Mouse (Mus musculus) gonadal fat pad, adult 2 months (tissue): ENCODE results near the gene Gpr87. TPM values are rescaled to one million over a fixed set of nuclear protein-coding genes. Genes with fewer than 3 reads are reported as not detected.

Experiments used
- DNase-seq: peaks from one replicate; pipeline ENCODE4 v3.0.0-alpha.2; 2012; ENCODE audit warnings: low read depth
- polyA plus RNA-seq: library from polyadenylated mRNA; depleted of rRNA; stranded (reverse); fragments of >200 nt; gene quantifications from 2 replicates; pipeline ENCODE4 v1.2.3, GENCODE M21; 2012; rRNA removed

The Gpr87 gene
- polyA plus RNA-seq, 1 experiment = 0.76 TPM

DNA sequence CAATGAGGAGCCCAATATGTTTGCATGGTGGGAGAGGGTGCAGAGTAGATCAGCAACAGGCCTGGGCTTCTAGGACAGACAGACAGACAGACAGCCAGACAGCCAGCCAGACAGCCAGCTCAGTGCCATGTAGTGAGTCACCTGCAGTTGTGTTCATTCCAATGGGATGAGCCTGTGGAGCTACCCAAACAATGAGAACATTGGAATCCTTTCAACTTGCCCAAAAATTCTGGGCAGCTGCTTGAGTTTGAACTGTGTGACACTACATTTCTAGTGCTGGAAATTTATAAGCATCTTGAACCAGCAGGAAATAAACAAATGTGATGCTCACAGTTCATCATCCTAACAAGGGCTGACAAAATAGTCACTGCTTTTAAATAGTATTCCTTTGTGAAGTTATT, 55.3 kb downstream of the Gpr87 start:
- DNase-seq = no peak

DNA sequence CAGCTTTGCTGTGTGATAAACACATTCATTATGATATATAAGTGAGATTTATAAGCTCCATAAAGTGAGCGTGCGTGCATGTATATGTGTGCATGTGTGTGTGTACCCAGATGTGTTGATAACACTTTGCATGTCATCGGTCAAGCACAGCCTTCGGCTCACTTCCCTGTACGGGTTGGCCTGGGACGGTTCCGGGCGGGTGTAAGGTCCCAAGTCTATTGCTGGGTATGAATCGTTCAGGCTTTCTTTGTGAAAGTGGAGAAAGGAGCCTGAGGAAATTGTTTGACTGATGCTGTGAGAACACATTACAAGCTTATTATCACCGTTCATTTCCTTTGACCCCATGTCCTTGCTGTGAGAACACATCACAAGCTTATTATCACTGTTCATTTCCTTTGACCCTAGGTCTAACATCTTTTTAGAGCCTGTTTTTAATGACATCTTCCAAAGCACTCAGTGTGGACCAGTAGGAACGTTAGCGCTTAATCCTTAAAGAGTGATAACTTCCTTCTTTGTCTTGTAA, 55.9 kb downstream of the Gpr87 start:
- DNase-seq = no peak

DNA sequence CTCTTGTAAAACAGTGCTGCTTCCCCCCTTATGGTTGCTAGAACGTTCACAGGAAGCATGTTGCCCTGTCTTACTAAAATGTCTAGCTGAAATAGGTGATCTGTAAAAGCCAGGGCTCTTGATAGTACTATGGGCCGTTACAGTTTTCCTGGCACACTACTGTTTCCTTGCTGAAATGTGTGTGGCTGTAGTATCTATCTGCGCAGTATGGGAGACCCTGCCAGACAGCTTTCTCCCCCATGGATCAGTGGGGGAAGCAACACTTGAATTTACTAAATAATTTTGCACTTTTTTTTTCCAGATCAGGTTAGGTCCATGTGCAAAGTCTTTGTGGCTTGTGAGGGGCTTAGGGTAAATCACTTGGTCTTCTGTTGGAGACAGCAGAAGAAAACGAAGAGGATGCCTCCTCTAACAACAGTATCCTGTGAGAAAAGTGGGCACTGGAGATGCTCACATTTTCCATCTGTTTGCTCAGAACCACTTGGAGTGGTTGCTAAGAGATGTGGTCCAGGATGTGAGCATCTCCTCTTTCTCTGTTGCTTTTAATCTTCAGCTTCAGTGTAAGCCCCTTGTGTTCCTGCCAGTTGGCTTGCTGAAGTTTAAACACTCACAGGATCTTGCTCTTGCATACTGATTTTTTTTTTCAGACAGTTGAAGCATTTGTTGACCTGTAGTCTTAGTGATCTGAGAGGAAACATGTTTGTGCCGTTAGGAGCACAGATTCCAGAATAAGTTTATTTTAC, 58.8 kb downstream of the Gpr87 start:
- no peak for DNase-seq

DNA sequence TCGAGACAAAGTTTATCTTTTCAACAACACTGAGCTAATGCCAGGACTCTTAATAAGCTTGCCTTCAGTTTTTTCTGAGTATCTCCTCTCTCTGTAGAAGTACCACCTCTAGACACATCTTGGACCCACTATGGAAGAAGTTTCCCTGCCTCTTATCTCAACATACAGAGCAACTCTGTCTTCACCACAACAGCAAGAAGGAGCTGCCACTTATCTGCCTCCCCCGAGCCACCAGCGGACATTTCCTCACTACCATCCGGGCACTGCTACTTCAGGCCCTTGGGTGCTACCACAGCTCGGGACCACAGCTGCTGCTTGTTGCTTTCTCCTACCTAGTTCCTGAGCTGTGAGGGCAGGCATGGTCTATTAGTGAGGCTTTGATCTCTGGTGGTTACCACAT, 61.7 kb downstream of the Gpr87 start:
- no peak for DNase-seq

DNA sequence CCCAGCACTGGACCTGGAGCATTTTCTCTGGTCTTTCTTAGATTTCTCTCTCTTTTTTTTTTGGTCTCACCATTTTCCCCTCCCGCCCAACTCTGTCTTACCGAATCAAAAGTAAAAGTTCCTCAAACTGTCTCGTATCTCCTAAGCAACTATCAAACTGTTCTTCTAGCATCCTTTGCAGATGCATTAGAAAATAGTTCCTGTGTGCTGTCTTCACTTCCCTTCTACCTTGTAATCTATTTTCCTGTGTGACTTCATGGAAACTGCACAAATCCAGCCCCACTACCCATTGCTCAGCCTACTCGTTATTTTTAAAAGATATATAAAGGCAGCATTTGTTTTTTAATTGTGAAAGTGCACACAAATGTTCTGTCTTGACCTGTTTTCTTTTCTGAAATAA, 62.9 kb downstream of the Gpr87 start:
- DNase-seq = no peak

DNA sequence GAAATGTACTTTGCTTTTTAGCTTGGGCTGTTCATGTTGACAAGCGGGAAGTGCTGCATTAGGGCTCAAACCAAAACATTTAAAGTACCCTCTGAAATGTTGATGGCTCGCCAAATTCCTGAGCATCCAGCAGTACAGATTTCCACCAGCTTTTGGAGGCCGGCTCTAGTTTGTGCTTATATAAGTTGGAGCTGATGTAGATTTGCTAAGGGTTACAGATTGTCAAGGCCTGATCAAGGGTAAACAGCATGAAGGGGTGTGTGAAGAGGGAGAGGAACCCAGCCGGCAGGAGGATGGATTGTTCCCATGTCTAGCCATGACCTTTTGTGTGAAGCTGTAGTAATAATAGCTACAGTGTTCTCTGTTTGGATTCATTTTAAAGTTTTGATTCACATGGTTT, 63.8 kb downstream of the Gpr87 start:
- DNase-seq = no peak

DNA sequence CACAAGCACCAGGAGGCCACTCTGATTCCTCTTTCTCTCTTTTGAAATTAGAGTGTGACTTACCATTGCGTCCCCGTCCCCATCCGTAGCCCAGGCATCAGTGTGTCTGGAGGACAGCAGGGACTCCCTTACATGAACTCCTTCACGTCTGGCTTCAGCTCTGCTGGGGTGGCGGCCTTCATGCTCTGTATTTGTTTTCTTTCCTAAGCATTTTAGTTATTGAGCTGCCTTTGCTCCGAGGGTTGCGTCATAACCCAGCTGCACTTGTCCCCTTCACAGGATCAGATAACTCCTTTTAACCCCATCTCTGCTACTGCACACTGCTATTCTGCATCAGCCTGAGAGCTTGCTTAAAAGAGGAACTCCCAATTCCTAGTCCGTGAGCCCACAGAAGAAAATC, 64.5 kb downstream of the Gpr87 start:
- no peak for DNase-seq

DNA sequence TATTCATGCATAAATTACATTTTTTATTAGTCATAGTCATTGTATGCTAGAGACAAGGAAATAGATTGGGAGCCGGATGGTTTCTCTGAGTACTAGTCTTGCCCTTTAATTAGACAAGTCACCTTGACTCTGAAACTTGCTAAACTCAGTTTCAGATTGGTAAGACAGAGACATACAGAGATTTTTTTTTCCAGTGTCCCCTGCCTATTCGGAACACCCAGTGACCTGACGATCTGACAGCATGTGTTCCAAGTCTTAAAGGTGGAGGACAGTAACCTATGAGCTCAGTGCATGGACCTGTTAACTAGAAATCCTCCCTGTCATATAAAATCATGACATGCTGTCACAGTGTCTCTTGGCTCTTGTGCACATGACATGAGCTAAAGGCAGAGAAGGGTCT, 65.4 kb downstream of the Gpr87 start:
- DNase-seq = no peak

Other genes starting within 250 kb of the Gpr87 start
- gene Med12l, start 189.3 kb downstream of the Gpr87 start, polyA plus RNA-seq = 2.8 and 3.9 TPM in 2 replicates
- gene Gpr171, start 93.3 kb downstream of the Gpr87 start, polyA plus RNA-seq = 0.11 and 0.16 TPM in 2 replicates
- 1.6 and 2.7 TPM in 2 replicates for gene P2ry14, start 41.5 kb downstream of the Gpr87 start, polyA plus RNA-seq
- 1.6 and 1.9 TPM in 2 replicates for gene P2ry13, start 15.8 kb upstream of the Gpr87 start, polyA plus RNA-seq
- gene P2ry12, start 67.8 kb upstream of the Gpr87 start, polyA plus RNA-seq = 2.8 and 5.7 TPM in 2 replicates
- gene Igsf10, start 149.3 kb upstream of the Gpr87 start, polyA plus RNA-seq = 2.2 and 2.9 TPM in 2 replicates